Mouse (Mus musculus): ENCODE results near the gene Zhx3. TPM values are rescaled to one million over a fixed set of nuclear protein-coding genes. Genes with fewer than 3 reads are reported as not detected.

Zhx3 gene
- polyA plus RNA-seq, 1 experiment from 2014 or later: 14.6 TPM

GRCm38 (mm10) chr2:160744040-160744822 is 128.6 kb downstream of the Zhx3 start:
- CTCF ChIA-PET: interaction anchor here (0.7 to 2.4 kb wide), 19 partner anchors 9 to 166 kb away, joined by 3 to 19 read pairs (median 5); partner anchors contain the start of gene Lpin3
- no peaks in the 10 kb centered on the region for H3K27me3 ChIP-seq
- in situ Hi-C loops (cut with MboI; ENCODE audit: low pct_unique_long_range_greater_than_20kb): no loop called here
- POLR2A ChIA-PET: no interaction called here
- no peak for DNase-seq (ENCODE audit: low read depth, low spot score)
- peak; percentile 85 for ATAC-seq
- TF ChIP-seq CTCF (IDR thresholded peaks at IDR 0.05): no peak

GRCm38 (mm10) chr2:160742161-160742609 is 130.6 kb downstream of the Zhx3 start:
- ATAC-seq (no peak), DNase-seq (ENCODE audit: low read depth, low spot score) (no peak)
- ChIA-PET CTCF (interaction anchor here (2.4 kb wide), 1 partner anchor 139 kb away, joined by 6 read pairs; the partner anchor contains the start of gene Lpin3), POLR2A (no interaction called here)
- no peak for TF ChIP-seq CTCF (IDR thresholded peaks at IDR 0.05)
- no peaks in the 10 kb centered on the region for H3K27me3 ChIP-seq
- in situ Hi-C loops (cut with MboI; ENCODE audit: low pct_unique_long_range_greater_than_20kb): no loop called here

- ChIA-PET CTCF (no interaction called here), POLR2A (no interaction called here)
- no peak for TF ChIP-seq CTCF (IDR thresholded peaks at IDR 0.05)
- in situ Hi-C loops (cut with MboI; ENCODE audit: low pct_unique_long_range_greater_than_20kb): no loop called here
- H3K27me3 ChIP-seq: no peaks in the 10 kb centered on the region
- no peak for ATAC-seq
- DNase-seq (ENCODE audit: low read depth, low spot score): no peak
These were observed 131.2 kb downstream of the Zhx3 start for GRCm38 (mm10) chr2:160741580-160741979.

- in situ Hi-C loops (cut with MboI; ENCODE audit: low pct_unique_long_range_greater_than_20kb): no loop called here
- ChIA-PET CTCF (interaction anchor here (0.8 to 1.4 kb wide), 2 partner anchors 10 to 20 kb away, joined by 4 to 5 read pairs; partner anchors contain the start of gene Plcg1), POLR2A (no interaction called here)
- no peak for ATAC-seq
- no peak for DNase-seq (ENCODE audit: low read depth, low spot score)
- TF ChIP-seq CTCF (IDR thresholded peaks at IDR 0.05): no peak
- no peaks in the 10 kb centered on the region for H3K27me3 ChIP-seq
These were observed 132.2 kb downstream of the Zhx3 start for GRCm38 (mm10) chr2:160740521-160741156.

GRCm38 (mm10) chr2:160739647-160740356 is 133.0 kb downstream of the Zhx3 start:
- no peak for DNase-seq (ENCODE audit: low read depth, low spot score)
- no peak for TF ChIP-seq CTCF (IDR thresholded peaks at IDR 0.05)
- in situ Hi-C loops (cut with MboI; ENCODE audit: low pct_unique_long_range_greater_than_20kb): no loop called here
- ChIA-PET CTCF (interaction anchor here (0.8 to 1.4 kb wide), 3 partner anchors 10 to 145 kb away, joined by 3 to 5 read pairs (median 4); partner anchors contain the start of gene Plcg1), POLR2A (no interaction called here)
- no peaks in the 10 kb centered on the region for H3K27me3 ChIP-seq
- ATAC-seq: no peak

GRCm38 (mm10) chr2:160738354-160738753 is 134.4 kb downstream of the Zhx3 start:
- no peak for DNase-seq (ENCODE audit: low read depth, low spot score)
- no peaks in the 10 kb centered on the region for H3K27me3 ChIP-seq
- ATAC-seq: no peak
- in situ Hi-C loops (cut with MboI; ENCODE audit: low pct_unique_long_range_greater_than_20kb): no loop called here
- no peak for TF ChIP-seq CTCF (IDR thresholded peaks at IDR 0.05)
- ChIA-PET CTCF (no interaction called here), POLR2A (no interaction called here)

GRCm38 (mm10) chr2:160736466-160736865 is 136.3 kb downstream of the Zhx3 start:
- POLR2A ChIA-PET: no interaction called here
- H3K27me3 ChIP-seq: no peaks in the 10 kb centered on the region
- CTCF ChIA-PET: no interaction called here
- no peak for ATAC-seq
- TF ChIP-seq CTCF (IDR thresholded peaks at IDR 0.05): no peak
- DNase-seq (ENCODE audit: low read depth, low spot score): no peak
- in situ Hi-C loops (cut with MboI; ENCODE audit: low pct_unique_long_range_greater_than_20kb): no loop called here

GRCm38 (mm10) chr2:160735706-160736310 is 137.0 kb downstream of the Zhx3 start:
- H3K27me3 ChIP-seq: no peaks in the 10 kb centered on the region
- no peak for DNase-seq (ENCODE audit: low read depth, low spot score)
- no peak for ATAC-seq
- in situ Hi-C loops (cut with MboI; ENCODE audit: low pct_unique_long_range_greater_than_20kb): no loop called here
- ChIA-PET POLR2A (interaction anchor here (1.0 kb wide), 1 partner anchor 146 kb away, joined by 3 read pairs; no protein-coding TSS in a partner anchor), CTCF (interaction anchor here (1.9 kb wide), 1 partner anchor 8 kb away, joined by 12 read pairs; no protein-coding TSS in a partner anchor)
- no peak for TF ChIP-seq CTCF (IDR thresholded peaks at IDR 0.05)

GRCm38 (mm10) chr2:160734331-160734730 is 138.5 kb downstream of the Zhx3 start:
- CTCF ChIA-PET: interaction anchor here (0.8 to 1.9 kb wide), 2 partner anchors 10 to 148 kb away, joined by 3 to 12 read pairs; no protein-coding TSS in a partner anchor
- no peaks in the 10 kb centered on the region for H3K27me3 ChIP-seq
- in situ Hi-C loops (cut with MboI; ENCODE audit: low pct_unique_long_range_greater_than_20kb): no loop called here
- DNase-seq (ENCODE audit: low read depth, low spot score): no peak
- no peak for TF ChIP-seq CTCF (IDR thresholded peaks at IDR 0.05)
- ATAC-seq: no peak
- POLR2A ChIA-PET: interaction anchor here (1.0 kb wide), 1 partner anchor 147 kb away, joined by 3 read pairs; no protein-coding TSS in a partner anchor

GRCm38 (mm10) chr2:160733131-160733531 is 139.7 kb downstream of the Zhx3 start:
- H3K27me3 ChIP-seq: no peaks in the 10 kb centered on the region
- CTCF ChIA-PET: interaction anchor here (2.3 kb wide), 2 partner anchors 11 to 152 kb away, joined by 9 to 12 read pairs; no protein-coding TSS in a partner anchor
- no peak for DNase-seq (ENCODE audit: low read depth, low spot score)
- in situ Hi-C loops (cut with MboI; ENCODE audit: low pct_unique_long_range_greater_than_20kb): no loop called here
- POLR2A ChIA-PET: interaction anchor here (0.6 kb wide), 1 partner anchor 25 kb away, joined by 3 read pairs; no protein-coding TSS in a partner anchor
- no peak for ATAC-seq
- TF ChIP-seq CTCF (IDR thresholded peaks at IDR 0.05): no peak
